Mouse (Mus musculus) forebrain, embryonic 15.5 days (tissue): ENCODE results near the gene Gtf3c6. TPM values are rescaled to one million over a fixed set of nuclear protein-coding genes. Genes with fewer than 3 reads are reported as not detected.
A peak's percentile ranks its signal among the peaks of the same experiment; 100 is the strongest.

Experiments used
- ATAC-seq: fragments of 200-750 bp; cut with Nextera tagmentation; replicated peaks from 2 replicates; pipeline ENCODE4 v1.8.0; 2017; ENCODE audit warnings: mild to moderate bottlenecking, moderate TSS enrichment, moderate library complexity
- H3K27ac ChIP-seq: fragments of 300-500 bp; sonication (generic); replicated peaks from 2 replicates; pipeline ENCODE4 v1.5.1; 2015; ENCODE audit warnings: mild to moderate bottlenecking, inconsistent platforms
- H3K27me3 ChIP-seq: fragments of 300-500 bp; sonication (generic); 2 replicates; pipeline ENCODE4 v1.6.1; 2015; ENCODE audit warnings: inconsistent platforms
- H3K36me3 ChIP-seq: fragments of 300-500 bp; sonication (generic); 2 replicates; pipeline ENCODE4 v1.6.1; 2015; ENCODE audit warnings: mild to moderate bottlenecking, inconsistent platforms
- H3K4me1 ChIP-seq: fragments of 300-500 bp; sonication (generic); 2 replicates; pipeline ENCODE4 v1.6.1; 2015; ENCODE audit warnings: inconsistent platforms
- H3K4me2 ChIP-seq: fragments of 300-500 bp; sonication (generic); replicated peaks from 2 replicates; pipeline ENCODE4 v1.6.1; 2015; ENCODE audit warnings: mild to moderate bottlenecking, inconsistent platforms
- H3K4me3 ChIP-seq: fragments of 300-500 bp; sonication (generic); 2 replicates; pipeline ENCODE4 v1.5.1; 2015; ENCODE audit warnings: mild to moderate bottlenecking, inconsistent platforms
- H3K9ac ChIP-seq: fragments of 300-500 bp; sonication (generic); replicated peaks from 2 replicates; pipeline ENCODE4 v1.6.1; 2015; ENCODE audit warnings: mild to moderate bottlenecking, inconsistent platforms
- H3K9me3 ChIP-seq: fragments of 300-500 bp; sonication (generic); 2 replicates; pipeline ENCODE4 v1.6.1; 2016; ENCODE audit warnings: inconsistent platforms
- WGBS: fragments of 180-500 bp; shearing (Covaris S2); methylation state at CpG from one replicate; pipeline ENCODE4 v1.1.7; 2015; ENCODE audit warnings: mixed read lengths; 5-methylcytosine and 5-hydroxymethylcytosine counted together
- polyA plus RNA-seq: library from polyadenylated mRNA; unstranded; fragments of >200 nt; fragmentation: Nextera tagmentation; extraction: Ambion mirVana; gene quantifications from 2 replicates; pipeline ENCODE4 v1.2.1, GENCODE M21; 2015

The Gtf3c6 gene
- polyA plus RNA-seq, 1 experiment from 2014 or later, result 87.9 TPM

DNA sequence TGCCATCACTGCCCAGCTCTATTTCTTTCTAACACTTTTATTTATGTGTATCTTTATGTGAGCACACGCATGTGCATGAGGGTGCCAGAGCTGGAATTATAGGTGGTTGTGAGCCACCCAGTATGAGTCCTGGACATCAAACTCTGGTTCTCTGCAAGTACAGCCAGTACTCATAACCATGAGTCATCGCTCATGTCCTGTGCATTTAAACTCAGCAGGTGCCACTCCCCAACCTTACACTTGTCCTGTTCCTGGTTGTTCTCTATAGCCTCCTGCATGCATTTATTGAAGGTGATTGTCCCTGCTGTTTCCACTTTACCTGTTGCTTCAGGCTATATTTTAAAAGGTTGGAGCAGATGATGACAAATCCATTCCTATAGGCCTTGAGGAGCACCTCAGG lies 23.7 kb upstream of the Gtf3c6 start:
- Histone ChIP-seq H3K36me3 (peaks cover 8% of the 10 kb centered on the region), H3K9ac (no peak overlapping the region), H3K4me3 (no peak overlapping the region), H3K27ac (no peak overlapping the region), H3K4me2 (no peak overlapping the region), H3K4me1 (peaks cover 3% of the 10 kb centered on the region; the same call in 1 of the 2 replicates), H3K27me3 (no peaks in the 10 kb centered on the region), H3K9me3 (no peaks in the 10 kb centered on the region)
- WGBS, result 94% methylated on average over 2 of the region's 2 CpGs
- no peak for ATAC-seq

- Histone ChIP-seq H3K9ac (no peak overlapping the region), H3K4me2 (no peak overlapping the region), H3K4me3 (no peak overlapping the region), H3K4me1 (no peaks in the 10 kb centered on the region), H3K27me3 (no peaks in the 10 kb centered on the region), H3K9me3 (no peaks in the 10 kb centered on the region), H3K27ac (no peak overlapping the region), H3K36me3 (no peaks in the 10 kb centered on the region)
- ATAC-seq, result no peak
- WGBS, result 75% methylated on average over 5 of the region's 5 CpGs
Measured at GRCm38 (mm10) chr10:40278317-40278716, 20.4 kb upstream of the Gtf3c6 start.

GRCm38 (mm10) chr10:40275991-40276390 lies 18.1 kb upstream of the Gtf3c6 start:
- ATAC-seq, result no peak

GRCm38 (mm10) chr10:40273938-40274337 lies 16.0 kb upstream of the Gtf3c6 start:
- H3K36me3 ChIP-seq, result no peaks in the 10 kb centered on the region
- H3K9me3 ChIP-seq, result no peaks in the 10 kb centered on the region
- H3K4me1 ChIP-seq, result no peaks in the 10 kb centered on the region
- WGBS, result 87% methylated on average over 5 of the region's 5 CpGs
- no peak for ATAC-seq
- no peaks in the 10 kb centered on the region for H3K27me3 ChIP-seq
- no peak overlapping the region for H3K27ac ChIP-seq
- H3K4me2 ChIP-seq, result no peak overlapping the region
- no peak overlapping the region for H3K9ac ChIP-seq
- no peak overlapping the region for H3K4me3 ChIP-seq

More at GRCm38 (mm10) chr10:40275991-40276390, 18.1 kb upstream of the Gtf3c6 start:
- Histone ChIP-seq H3K27ac (no peak overlapping the region), H3K4me2 (no peak overlapping the region), H3K36me3 (no peaks in the 10 kb centered on the region), H3K4me1 (no peaks in the 10 kb centered on the region), H3K9ac (no peak overlapping the region), H3K9me3 (no peaks in the 10 kb centered on the region), H3K4me3 (no peak overlapping the region), H3K27me3 (no peaks in the 10 kb centered on the region)
- WGBS, result 85% methylated on average over 7 of the region's 7 CpGs

- Histone ChIP-seq H3K4me1 (no peaks in the 10 kb centered on the region), H3K4me2 (no peak overlapping the region), H3K36me3 (no peaks in the 10 kb centered on the region), H3K4me3 (no peak overlapping the region), H3K9ac (no peak overlapping the region), H3K27me3 (no peaks in the 10 kb centered on the region), H3K27ac (no peak overlapping the region), H3K9me3 (no peaks in the 10 kb centered on the region)
- WGBS, result 84% methylated on average over 3 of the region's 3 CpGs
- ATAC-seq, result no peak
Measured at GRCm38 (mm10) chr10:40271216-40271615, 13.3 kb upstream of the Gtf3c6 start.

- Histone ChIP-seq H3K27ac (no peak overlapping the region), H3K36me3 (no peaks in the 10 kb centered on the region), H3K9me3 (no peaks in the 10 kb centered on the region), H3K4me1 (no peaks in the 10 kb centered on the region), H3K4me2 (no peak overlapping the region), H3K4me3 (no peak overlapping the region), H3K27me3 (no peaks in the 10 kb centered on the region), H3K9ac (no peak overlapping the region)
- ATAC-seq, result no peak
- 93% methylated on average over 3 of the region's 3 CpGs for WGBS
Measured at GRCm38 (mm10) chr10:40264920-40265319, 7.0 kb upstream of the Gtf3c6 start.

DNA sequence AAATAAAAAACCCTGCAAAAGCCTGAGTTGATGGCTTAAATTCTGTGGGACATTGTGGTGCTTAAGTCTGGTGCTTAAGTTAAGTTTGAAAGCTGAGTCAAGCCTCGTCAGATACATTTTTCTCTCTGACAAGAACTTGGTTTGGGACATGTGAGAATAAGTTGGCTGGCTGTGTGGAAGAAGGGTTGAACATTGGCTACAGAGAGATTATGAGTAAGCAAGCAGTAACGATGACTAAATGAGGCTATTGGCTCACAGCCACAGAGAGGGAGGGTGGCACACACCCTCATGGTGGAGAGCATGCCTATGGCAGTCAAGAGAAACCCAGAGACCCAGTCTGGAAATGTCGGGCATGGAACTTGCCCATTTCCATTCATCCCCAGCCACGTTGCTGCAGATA lies 5.8 kb upstream of the Gtf3c6 start:
- Histone ChIP-seq H3K36me3 (no peaks in the 10 kb centered on the region), H3K4me1 (peaks cover 2% of the 10 kb centered on the region; the same call in 1 of the 2 replicates), H3K27ac (no peak overlapping the region), H3K4me3 (no peak overlapping the region), H3K4me2 (no peak overlapping the region), H3K9ac (no peak overlapping the region), H3K27me3 (no peaks in the 10 kb centered on the region), H3K9me3 (no peaks in the 10 kb centered on the region)
- WGBS, result 65% methylated on average over 4 of the region's 4 CpGs
- no peak for ATAC-seq

DNA sequence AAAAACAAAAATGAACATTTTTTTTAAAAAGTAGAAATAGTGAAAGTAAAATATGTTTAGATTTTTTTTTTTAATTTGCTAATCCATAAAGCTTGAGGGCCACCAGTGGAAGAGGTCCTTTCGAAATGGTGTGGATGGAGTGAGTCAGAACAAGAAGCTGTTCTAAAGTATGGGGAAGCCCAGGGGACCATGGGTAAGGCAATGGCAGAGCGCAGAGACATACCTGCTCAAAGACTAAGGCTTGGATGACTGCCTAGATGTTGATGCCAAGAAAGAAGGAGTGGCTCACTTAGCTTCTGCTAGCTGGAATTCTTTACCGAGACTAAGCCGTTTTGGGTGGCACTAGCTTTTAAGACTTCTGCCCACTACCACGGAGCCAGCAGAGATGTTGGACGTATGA lies 4.3 kb upstream of the Gtf3c6 start:
- Histone ChIP-seq H3K27ac (no peak overlapping the region), H3K4me1 (peaks cover 3% of the 10 kb centered on the region; the same call in 1 of the 2 replicates), H3K4me3 (no peak overlapping the region), H3K36me3 (no peaks in the 10 kb centered on the region), H3K27me3 (no peaks in the 10 kb centered on the region), H3K9me3 (no peaks in the 10 kb centered on the region), H3K4me2 (no peak overlapping the region), H3K9ac (no peak overlapping the region)
- 86% methylated on average over 6 of the region's 6 CpGs for WGBS
- ATAC-seq, result no peak

- Histone ChIP-seq H3K4me3 (no peak overlapping the region), H3K27me3 (no peaks in the 10 kb centered on the region), H3K27ac (no peak overlapping the region), H3K4me2 (no peak overlapping the region), H3K9ac (no peak overlapping the region), H3K4me1 (peaks cover 13% of the 10 kb centered on the region), H3K36me3 (no peaks in the 10 kb centered on the region), H3K9me3 (no peaks in the 10 kb centered on the region)
- no peak for ATAC-seq
- WGBS, result 54% methylated on average over 5 of the region's 5 CpGs
Measured at GRCm38 (mm10) chr10:40260305-40260704, 2.4 kb upstream of the Gtf3c6 start.

DNA sequence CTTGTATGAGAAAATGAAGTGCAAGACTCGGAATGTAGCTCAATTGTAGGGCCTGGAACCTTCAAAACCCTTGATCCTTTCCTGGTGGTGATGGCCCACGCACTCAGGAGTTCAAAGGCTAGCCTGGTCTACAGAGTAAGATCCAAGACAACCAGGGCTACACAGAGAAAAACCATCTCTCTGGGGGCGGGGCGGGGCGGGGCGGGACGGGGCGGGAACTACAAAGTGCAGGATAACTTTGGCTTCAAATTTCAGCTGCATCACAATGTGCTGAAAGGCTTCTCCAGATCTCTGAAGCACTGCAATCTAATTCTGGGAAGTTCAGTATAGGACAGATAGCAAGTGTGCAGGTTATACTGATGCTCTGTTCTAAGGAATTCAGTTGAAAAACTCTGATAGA lies 1.6 kb upstream of the Gtf3c6 start:
- Histone ChIP-seq H3K27ac (no peak overlapping the region), H3K4me1 (peaks cover 13% of the 10 kb centered on the region), H3K9ac (no peak overlapping the region), H3K9me3 (no peaks in the 10 kb centered on the region), H3K27me3 (no peaks in the 10 kb centered on the region), H3K36me3 (no peaks in the 10 kb centered on the region), H3K4me2 (0 out of 2 replicates have a peak overlapping the region, but pooled peaks have one; percentile 86), H3K4me3 (no peak overlapping the region)
- no peak for ATAC-seq
- WGBS, result 23% methylated on average over 8 of the region's 8 CpGs

GRCm38 (mm10) chr10:40258976-40259375 lies 1.1 kb upstream of the Gtf3c6 start:
- peak overlapping the region; percentile 97 for H3K27ac ChIP-seq
- peaks cover 13% of the 10 kb centered on the region for H3K4me1 ChIP-seq
- 5% methylated on average over 5 of the region's 5 CpGs for WGBS
- 0 out of 2 replicates have a peak, but pooled peaks cover 4% of the 10 kb centered on the region for H3K36me3 ChIP-seq
- peak overlapping the region; percentile 68 for H3K4me3 ChIP-seq
- H3K4me2 ChIP-seq, result peak overlapping the region; percentile 86
- H3K27me3 ChIP-seq, result no peaks in the 10 kb centered on the region
- no peaks in the 10 kb centered on the region for H3K9me3 ChIP-seq
- no peak for ATAC-seq
- peak overlapping the region; percentile 31; the same call in 1 of the 2 replicates for H3K9ac ChIP-seq

GRCm38 (mm10) chr10:40258401-40258966 lies 576 bp upstream of the Gtf3c6 start:
- Histone ChIP-seq H3K4me3 (peak overlapping the region; percentile 68), H3K4me2 (peak overlapping the region; percentile 86), H3K36me3 (peaks cover 7% of the 10 kb centered on the region), H3K9me3 (no peaks in the 10 kb centered on the region), H3K9ac (peak overlapping the region; percentile 31), H3K27ac (peak overlapping the region; percentile 97), H3K27me3 (no peaks in the 10 kb centered on the region), H3K4me1 (peaks cover 13% of the 10 kb centered on the region)
- WGBS, result under 1% methylated on average over 12 of the region's 12 CpGs
- peak; percentile 77 for ATAC-seq

GRCm38 (mm10) chr10:40256716-40257115 lies 1.2 kb downstream of the Gtf3c6 start:
- Histone ChIP-seq H3K4me2 (peak overlapping the region; percentile 86), H3K4me1 (peaks cover 13% of the 10 kb centered on the region), H3K9me3 (no peaks in the 10 kb centered on the region), H3K27me3 (no peaks in the 10 kb centered on the region), H3K4me3 (peak overlapping the region; percentile 68), H3K9ac (peak overlapping the region; percentile 90), H3K36me3 (peaks cover 24% of the 10 kb centered on the region), H3K27ac (peak overlapping the region; percentile 97)
- ATAC-seq, result peak; percentile 78
- WGBS, result under 1% methylated on average over 5 of the region's 5 CpGs
